Mouse (Mus musculus) spleen, postnatal 4 days (tissue): ENCODE results near the gene Msh4.

Source experiments
- DNase-seq, 2 experiments: peaks; one replicate each; pipeline ENCODE4 v3.0.0; 2022; ENCODE audit warnings: low spot score in 2 of 2

Gene Msh4

GRCm38 (mm10) chr3:153906136-153906871 lies at the start of gene Msh4:
Gene Msh4 (minus strand): TSS chr3:153906138.
- no peak for DNase-seq

- no peak for DNase-seq
Measured at GRCm38 (mm10) chr3:153948176-153948575, 42.2 kb upstream of the Msh4 start.

- DNase-seq = no peak
Measured at GRCm38 (mm10) chr3:153947271-153947670, 41.3 kb upstream of the Msh4 start.

- DNase-seq = peak; percentile 97 to 99
Measured at GRCm38 (mm10) chr3:153944335-153944990, 38.5 kb upstream of the Msh4 start, which contains the start of gene Acadm. Gene Acadm (minus strand): TSS chr3:153944632.

- no peak for DNase-seq
Measured at GRCm38 (mm10) chr3:153943901-153944334, 38.0 kb upstream of the Msh4 start.

- DNase-seq = no peak
Measured at GRCm38 (mm10) chr3:153943003-153943640, 37.2 kb upstream of the Msh4 start.

- DNase-seq = no peak
Measured at GRCm38 (mm10) chr3:153941613-153942012, 35.7 kb upstream of the Msh4 start.

GRCm38 (mm10) chr3:153940486-153940885 lies 34.5 kb upstream of the Msh4 start:
- no peak for DNase-seq

GRCm38 (mm10) chr3:153940021-153940420 lies 34.1 kb upstream of the Msh4 start:
- DNase-seq = no peak

- DNase-seq = no peak
Measured at GRCm38 (mm10) chr3:153937116-153937810, 31.3 kb upstream of the Msh4 start.

GRCm38 (mm10) chr3:153935878-153936277 lies 29.9 kb upstream of the Msh4 start:
- DNase-seq = no peak

- no peak for DNase-seq
Measured at GRCm38 (mm10) chr3:153932461-153932860, 26.5 kb upstream of the Msh4 start.

- no peak for DNase-seq
Measured at GRCm38 (mm10) chr3:153929526-153929925, 23.6 kb upstream of the Msh4 start.

- no peak for DNase-seq
Measured at GRCm38 (mm10) chr3:153926333-153926732, 20.4 kb upstream of the Msh4 start.

GRCm38 (mm10) chr3:153921147-153921910 lies 15.4 kb upstream of the Msh4 start:
- DNase-seq = no peak

GRCm38 (mm10) chr3:153917200-153917599 lies 11.3 kb upstream of the Msh4 start:
- no peak for DNase-seq

GRCm38 (mm10) chr3:153913510-153914243 lies 7.7 kb upstream of the Msh4 start:
- DNase-seq = no peak

GRCm38 (mm10) chr3:153912546-153913509 lies 6.9 kb upstream of the Msh4 start, which contains the start of gene Rabggtb:
Gene Rabggtb (minus strand): TSS chr3:153913009.
- DNase-seq = peak; percentile 96 to 98

- DNase-seq = no peak
Measured at GRCm38 (mm10) chr3:153911882-153912440, 6.0 kb upstream of the Msh4 start.
